Mouse (Mus musculus) skeletal muscle tissue, adult 2 months (tissue): ENCODE data around the gene Snx9.

ENCODE experiments used
- DNase-seq: peaks from one replicate; pipeline ENCODE4 v3.0.0-alpha.2; 2012; ENCODE audit warnings: low read depth, low spot score

Snx9 gene

DNA sequence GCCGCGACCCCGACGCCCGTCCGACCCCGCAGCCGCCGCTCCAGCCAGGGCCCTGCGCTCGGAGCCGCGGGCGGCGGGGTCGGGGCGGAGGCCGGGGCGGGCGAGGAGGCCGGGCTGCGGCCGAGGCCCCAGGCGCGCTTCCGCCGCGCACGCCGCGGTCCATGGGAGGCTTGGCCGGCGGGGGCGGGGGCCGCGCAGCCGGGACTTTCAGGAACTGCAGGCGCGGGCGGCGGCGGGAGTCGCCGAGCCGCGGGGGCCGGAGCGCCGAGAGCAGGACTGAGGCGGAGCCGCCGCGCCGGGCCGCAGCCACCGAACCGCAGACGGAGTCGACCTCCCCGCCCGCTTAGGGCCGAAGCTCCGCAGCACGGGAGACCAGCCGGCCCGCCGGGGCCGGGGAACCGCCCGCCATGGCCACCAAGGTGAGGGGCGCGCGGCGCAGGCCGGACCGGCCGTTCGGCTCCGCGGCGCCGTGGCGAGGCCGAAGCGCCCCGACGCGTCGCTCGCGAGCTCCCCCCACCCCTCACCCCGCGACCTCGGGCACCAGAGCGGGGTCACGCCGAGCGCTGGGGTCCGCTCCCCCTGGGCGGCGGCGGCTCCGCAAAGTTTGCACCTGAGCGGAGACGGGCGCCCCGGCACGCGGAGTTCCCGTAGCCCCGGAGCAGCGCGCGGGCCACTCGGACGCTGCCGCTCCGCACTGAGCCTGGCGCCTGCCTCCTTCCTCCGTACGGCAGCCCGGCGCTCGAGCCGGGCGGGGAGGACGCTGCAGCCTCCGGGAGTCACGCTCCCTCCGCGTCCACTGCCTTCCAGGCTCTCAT is at the start of gene Snx9:
Gene Snx9 (plus strand): TSS at position 202 of the 815 bp plus-strand sequence.
- peak; percentile 53 for DNase-seq

DNA sequence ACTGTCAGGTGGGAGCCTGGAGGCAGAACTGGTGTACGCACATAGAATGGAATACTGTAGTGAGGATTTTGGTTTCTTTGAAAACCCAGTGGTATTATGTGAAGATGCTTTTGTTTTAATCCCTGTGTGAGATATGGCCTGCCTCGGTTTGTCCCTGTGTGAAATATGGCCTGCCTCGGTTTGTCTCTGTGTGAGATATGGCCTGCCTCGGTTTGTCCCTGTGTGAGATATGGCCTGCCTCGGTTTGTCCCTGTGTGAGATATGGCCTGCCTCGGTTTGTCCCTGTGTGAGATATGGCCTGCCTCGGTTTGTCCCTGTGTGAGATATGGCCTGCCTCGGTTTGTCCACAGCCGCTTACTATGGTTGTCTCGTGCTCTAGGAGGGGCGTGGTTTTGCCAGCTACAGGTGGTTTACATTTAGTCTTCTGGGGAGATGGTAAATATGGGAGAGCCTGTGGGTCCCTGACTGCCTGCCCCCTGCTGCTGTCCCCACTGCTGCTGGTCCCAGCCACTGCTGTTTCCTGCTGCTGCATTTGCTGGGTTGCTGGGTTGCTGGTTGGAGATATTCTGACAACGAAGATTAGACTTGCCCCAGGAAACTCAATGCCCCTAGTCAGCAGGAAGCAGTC is 48.9 kb upstream of the Snx9 start:
- DNase-seq: no peak

DNA sequence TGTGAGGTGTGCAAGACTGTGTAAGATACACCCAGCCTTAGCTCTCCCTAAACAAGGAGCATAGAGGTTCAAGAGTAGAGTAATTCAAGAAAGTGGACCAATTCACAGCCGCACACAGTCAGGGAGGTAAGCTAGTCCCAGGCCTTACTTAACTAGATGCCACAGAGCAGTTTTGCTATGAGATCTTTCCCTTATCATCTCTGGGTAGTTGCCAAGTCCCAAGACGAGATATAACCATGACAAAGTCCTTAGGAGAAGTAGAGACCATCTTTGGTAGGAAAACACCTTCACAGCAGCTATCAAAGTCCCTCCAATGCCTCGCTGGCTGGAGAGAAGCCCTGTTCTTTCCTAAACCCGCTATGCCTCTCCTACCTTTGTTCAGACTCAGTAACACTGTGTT is 47.5 kb upstream of the Snx9 start:
- no peak for DNase-seq

DNA sequence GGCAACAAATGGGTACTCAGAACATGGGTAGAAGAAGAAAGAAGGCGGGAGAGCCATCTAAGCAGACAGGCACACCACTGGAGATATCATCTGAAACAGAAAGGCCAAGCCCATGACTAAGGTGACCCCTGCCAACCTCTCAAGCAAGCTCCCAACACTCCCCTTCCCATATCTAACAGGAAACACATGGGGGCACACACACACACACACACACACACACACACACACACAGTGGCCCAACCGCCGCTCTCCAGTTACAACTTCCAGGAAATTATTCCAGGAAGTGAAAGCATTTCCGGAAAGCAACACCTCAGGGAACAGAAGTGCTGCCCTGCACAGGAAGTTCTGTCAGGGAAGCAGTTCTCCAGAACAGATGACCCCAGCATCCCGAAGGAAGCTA is 46.9 kb upstream of the Snx9 start:
- DNase-seq: no peak

DNA sequence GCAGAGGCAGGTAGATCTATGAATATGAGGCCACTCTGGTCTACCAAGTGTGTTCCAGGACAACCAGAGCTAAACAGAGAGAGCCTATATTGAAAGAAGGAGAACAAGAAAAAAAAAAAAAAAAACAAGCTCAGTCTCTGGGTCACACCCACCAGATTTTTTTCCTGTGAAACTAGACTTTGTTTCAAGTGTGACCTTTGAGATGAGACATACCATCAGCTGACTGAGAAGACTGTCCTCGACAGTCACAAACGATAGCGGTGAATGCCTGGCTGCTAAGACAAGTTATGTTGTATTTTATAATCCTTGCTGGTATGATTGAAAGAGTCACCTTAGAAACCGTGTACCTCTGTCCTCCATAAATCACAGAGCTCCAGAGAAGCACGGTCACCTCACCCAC is 45.8 kb upstream of the Snx9 start:
- DNase-seq: no peak

DNA sequence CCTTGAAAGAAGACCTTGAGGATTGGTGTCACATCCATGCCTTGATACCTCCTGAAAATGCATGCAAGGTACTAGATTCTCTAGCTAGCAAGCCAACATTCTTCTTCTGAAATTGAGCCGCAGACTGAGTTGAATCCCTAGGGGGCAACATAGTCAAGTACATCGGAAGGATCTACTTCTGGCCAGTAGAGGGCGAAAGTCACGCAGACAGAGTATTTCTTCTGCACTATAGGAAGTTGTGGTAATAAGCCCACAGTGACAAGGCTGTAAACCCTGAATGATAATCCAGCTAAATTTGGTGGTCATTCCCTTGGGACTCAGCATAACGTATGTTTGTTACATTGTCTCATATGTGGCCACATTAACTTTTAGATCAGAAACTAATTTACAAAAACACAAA is 45.3 kb upstream of the Snx9 start:
- peak; percentile 87 for DNase-seq

DNA sequence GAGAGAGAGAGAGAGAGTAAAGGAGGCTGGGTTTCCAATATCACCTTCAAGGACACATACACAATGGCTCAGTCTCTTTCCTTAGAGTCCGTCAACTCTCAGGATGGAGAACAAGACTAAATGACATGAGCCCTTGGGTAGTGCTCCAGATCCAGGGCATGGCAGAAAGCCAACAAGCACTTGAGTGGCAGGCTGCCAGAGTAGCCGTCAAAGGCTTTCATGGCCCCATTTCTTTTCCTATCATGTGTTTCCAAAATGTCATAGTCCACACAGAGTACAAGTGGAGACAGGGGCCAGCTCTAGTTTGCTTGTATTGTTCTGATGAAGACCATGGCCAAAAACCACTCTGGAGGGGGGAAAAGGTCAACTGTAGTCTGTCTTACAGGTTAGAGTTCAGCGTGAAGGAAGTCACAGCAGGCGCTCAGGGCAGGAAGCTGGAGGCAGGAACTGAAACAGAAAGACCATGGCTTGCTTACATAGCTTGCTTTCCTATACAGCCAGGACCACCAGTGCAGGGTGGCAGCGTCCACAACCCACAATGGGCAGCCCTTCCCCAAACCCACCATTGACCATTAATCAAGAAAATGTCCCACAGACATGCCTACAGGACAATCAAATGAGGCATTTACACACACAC is 43.9 kb upstream of the Snx9 start:
- DNase-seq: no peak

DNA sequence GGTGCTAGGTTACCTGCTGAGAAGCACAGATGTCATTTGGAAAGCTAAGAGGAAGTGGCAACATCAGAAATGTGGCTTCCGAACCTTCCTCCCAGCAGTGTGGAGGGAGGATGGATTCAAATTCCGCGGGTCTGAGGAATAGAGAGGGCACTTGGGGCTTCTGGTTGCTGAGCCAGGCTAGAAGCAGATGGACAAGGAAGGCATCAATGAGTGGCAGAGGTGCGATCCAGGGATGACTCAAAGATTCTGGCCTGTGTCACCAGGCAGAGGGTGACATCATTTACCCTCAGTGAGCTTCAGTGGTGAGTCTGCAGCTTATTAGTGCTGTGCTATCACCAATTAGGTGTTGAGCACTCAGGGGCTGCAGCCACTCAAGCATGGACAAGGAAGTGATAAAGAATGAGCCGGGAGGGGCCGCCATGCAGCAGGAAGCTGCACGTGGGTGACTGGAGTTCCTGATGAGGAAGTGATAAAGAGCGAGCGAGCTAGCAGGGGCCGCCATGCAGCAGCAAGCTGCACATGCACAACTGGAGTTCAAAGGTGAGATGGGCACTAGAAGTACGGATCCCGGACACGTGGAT is 42.8 kb upstream of the Snx9 start:
- peak; percentile 44 for DNase-seq

DNA sequence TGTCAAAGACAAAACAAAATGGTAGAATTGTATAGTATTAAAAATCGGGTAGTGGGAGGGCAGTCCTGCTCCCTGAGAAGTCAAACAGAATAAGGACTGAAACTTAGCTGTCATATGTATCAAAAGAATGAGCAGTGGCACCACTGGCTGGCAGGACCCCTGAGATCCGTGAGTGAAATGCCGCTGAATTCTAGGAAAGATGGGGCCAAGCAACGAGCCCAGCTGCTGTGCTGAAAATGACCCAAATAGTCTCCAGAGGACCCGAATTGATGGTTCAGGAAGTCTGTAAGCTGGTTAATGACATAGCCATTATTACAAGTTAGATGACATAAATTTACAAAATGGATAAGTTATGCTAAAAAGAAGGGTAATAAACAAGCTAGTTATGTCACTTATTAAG is 42.2 kb upstream of the Snx9 start:
- no peak for DNase-seq

DNA sequence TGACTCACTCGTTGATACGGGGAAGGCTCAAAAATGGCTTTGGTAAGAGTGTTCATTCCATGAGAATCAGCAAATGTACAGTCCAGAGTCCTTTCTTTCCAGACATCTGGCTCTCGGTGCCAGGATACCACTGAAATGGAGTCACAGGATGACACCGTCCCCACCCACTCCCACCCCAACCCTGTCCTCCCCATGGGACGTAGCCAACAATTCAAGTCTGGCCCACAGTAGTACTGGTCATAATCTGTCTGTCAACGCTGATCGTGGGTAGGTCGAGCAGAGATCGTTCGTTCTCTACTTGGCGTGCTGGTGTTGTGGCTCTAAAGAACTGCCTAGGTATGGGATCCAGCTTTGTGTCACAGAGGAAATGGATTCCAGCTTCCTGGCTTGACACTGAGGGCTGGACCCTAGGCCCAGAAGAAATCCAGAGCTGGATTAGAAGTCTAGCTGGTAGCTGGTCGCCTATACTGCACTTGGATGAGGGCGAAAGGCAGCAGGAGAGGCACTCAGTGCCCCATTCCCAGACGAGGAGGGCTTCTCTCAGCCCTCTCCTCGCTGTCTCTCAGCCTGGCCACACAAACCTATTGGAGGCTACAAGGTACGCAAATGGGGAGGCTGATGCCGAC is 41.6 kb upstream of the Snx9 start:
- DNase-seq: no peak

DNA sequence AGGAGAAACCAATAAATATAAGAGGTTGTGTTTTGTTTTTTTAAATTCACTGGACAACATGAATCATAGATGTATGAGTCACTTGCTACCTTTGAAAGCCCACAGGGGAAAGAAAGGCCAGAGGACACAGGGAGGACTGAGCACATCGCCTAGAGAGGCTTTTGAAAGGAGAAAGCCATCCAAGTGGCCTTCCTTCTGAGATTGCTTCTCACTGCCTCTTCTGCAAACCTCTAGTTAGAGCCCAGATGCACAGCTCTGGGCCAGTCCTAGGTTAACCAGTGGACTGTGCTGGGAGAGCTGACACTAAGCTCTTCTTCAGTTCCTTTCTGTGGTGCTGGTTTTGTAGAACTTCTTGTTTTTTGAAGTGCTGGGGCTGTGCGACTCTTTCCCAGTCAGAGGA is 40.9 kb upstream of the Snx9 start:
- DNase-seq: no peak

DNA sequence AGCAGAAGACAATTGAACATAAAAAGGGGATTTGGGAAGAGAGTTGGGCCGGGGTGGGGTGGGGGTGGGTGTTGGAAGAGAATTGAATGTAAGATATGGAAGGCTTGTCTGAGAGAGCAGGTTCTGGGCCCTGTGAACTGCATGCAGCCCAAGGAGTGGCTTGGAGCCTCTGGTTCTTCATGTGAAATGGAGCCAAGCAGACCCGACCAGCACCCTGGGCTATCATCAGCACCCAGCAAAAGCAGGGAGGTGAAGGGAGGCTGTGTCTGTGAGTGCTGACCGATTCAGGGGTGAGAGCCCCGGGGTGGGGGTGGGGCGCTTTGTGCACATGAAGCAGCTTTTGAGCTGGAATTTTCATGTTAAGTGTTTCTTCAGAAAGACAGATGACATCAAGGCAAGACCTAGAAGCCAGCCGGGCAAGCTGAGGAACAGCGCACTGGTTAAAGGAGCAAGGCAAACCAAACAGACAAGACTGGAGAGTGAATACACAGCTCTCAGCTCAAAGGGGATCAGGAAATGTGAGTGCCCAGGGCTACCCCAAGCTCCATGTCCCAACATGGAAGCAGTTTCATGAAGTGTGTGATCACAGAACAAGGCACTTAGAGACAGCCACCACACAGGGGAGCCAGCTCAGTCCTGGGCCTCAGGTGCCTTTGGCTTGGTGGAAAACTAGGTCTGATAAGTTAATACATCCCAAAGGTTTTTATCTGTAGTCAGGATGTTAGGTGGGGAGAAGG is 40.1 kb upstream of the Snx9 start:
- DNase-seq: no peak

DNA sequence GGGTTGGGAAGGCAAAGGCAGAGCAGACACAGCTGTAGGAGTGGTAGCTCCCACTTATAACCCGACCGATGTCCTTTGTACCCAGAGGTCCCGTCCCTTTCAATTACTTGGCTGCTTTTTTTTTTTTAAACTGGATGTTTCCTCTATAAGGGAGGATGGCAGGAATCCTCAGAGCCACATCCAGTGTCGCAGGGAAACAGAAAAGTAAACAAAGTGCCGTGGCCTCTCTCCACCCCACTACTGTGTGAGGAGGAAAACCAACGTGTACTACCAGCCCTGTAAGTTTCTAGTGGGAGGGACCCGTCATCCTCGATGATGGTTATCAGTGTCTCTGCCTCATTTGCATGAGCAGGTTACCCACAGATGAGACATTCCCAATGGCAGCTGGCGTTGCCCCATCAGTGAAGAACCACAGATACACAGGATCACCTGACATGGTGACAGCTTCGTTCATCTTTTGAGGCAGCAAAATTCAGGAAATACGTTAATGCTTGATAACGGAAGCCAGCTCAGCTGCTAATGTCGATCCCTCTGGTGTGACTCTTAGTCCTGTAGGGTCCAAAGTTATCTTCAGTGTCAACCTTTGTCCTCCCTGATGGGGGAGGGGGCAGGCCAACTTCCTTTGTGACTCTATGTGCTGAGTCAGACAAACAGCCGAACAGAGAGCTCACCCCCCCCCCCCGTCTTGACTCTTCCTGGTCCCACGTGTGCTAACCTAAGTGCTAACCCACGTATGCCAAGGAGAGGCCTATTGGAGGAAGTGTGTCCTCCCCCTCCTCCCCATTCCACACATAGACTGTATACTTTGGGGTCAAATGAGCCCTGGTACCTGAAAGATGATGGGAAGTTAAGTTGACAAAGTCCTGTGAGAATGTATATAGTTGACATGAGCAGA is 39.1 kb upstream of the Snx9 start:
- no peak for DNase-seq

DNA sequence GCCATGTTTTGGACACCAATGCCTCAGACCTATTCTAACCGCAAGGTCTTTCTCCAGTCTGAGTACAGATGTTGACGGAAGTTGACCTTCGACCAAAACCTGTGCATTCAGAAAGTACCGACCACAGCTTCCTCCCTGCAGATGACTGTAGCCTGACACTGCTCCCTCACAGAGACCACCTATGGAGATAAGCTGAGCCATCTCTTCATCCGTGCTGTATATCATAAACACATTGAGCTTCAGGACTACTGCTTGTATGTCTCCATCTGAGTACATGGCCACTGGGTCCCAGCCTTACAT is 38.5 kb upstream of the Snx9 start:
- no peak for DNase-seq

DNA sequence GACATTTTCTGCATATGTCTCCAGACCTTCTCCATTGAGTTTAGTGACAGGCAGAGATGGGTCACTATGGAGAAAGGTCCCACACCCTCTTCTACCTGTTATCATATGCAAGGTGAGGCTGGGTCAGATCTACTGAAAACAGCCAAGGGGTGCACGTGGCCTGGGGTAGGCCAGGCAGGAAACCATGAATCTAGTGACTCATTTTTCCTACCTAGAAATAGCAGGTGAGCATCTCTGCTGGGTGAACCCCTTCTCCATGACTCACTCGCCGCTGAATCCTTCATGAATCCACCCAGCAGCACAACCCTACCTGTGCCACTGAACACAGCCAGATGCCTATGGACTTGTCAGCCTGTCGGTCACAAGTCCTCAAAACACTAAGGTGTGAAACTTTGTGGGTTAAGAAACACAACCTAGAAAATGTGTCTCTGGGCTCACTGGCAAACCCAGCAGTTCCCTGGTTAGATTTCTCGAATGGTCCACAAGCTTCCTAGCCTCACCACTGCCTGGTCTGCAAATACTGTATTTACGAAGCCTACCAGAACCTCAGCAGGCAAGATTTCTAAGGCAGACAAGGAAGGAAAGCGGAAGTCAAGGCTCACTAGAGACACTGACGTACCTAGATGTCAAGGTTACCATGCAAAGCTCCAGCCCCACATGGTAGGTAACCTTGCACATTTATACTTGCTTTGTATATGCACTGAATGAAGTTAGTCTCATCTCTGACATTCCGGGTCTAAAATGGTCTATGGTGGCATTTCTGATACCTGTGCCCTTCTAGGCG is 37.7 kb upstream of the Snx9 start:
- DNase-seq: no peak

DNA sequence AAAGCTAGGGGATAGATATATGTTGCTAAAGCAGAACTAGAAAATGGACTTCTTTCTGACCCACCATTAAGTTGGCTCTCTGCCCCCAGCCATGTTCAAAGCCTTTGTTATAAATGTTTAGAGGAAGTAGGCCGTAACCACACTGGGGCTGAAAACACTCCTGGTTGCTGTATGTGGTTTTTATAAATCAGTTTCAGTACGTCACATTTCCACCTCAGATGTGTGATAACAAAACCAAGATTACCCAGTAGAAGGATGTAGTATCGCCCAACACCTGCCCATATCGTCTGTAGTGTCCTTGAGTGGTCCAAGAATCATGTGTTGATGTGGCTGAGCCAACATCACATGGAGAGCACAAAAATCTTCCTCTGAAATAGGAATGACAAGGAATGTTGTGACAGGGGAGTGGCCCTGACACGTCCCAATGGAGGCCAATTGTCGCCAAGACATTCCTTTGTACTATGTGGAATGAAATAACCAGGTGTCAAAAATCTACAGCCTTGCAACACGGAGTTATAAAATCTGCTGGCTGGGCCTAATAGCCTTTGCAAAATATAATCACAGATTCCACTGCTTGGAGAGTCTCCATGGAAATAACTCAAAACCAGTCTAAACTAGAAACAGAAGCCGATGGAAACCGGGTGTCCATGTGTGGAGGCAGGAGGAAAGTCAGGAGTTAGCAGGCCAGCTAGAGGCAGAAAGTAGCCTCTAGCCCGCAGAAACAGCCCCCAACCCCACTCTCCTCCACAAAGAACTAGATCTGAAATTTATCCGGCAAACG is 36.6 kb upstream of the Snx9 start:
- DNase-seq: peak; percentile 48

DNA sequence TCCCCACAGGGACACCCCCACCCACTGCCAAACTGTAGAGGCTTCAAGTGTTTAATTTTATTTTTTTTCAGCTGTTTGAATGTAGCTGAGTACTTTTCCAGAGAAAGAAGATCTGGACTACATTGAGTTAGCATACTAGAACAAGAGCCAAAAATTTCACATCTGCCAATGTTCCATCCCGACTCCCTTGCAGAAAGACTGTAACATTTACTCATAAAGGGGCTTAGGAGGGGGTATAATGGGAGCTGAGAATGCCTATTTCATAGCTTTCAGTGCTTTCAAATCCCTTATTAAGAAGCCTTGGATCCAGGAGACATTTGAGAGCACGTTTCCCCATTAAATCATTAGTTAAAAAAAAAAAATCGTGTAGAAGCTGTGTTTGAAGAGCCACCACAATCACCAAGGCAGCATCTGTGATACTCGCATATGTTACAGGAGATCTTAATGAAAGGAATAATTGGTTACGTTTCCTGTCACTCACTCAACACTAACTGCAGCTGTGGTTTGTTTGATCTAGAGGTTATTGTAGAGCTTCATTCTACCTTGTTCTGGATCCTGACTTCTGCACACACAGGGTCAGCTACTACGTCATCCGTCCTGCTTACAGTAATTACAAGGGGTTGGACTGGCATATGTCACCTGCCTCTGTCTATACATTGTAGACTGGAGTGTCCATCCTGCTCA is 35.8 kb upstream of the Snx9 start:
- no peak for DNase-seq

DNA sequence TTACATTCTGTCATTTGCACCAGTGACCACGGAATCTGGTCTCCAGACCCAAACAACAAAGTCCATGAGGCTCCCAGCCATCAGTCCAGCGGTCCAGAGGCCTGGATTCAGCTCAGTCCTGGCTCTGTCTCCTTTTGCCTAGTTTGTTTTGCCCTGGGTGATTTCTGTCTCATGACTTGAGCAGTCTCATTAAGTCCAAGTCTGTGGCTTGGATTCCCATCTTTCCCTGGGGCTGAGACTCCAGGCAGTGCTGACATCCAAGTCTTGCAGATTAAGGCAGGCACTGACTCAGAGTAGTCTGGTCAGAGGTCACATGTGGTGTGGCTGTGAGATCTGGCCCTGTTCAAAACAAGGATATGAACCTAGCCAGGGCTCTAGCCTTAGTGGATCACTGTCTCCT is 35.2 kb upstream of the Snx9 start:
- DNase-seq: peak; percentile 87
